Mouse (Mus musculus) hindbrain, embryonic 14.5 days (tissue): ENCODE measurements around the gene Ttc7. TPM values are rescaled to one million over a fixed set of nuclear protein-coding genes. Genes with fewer than 3 reads are reported as not detected.

ENCODE experiments used
- ATAC-seq: fragments of 200-750 bp; cut with Nextera tagmentation; 2 replicates; pipeline ENCODE4 v1.8.0; 2017; ENCODE audit warnings: moderate number of reproducible peaks, mild to moderate bottlenecking, moderate TSS enrichment, moderate library complexity; ENCODE audit not compliant: low FRiP score
- DNase-seq: peaks from one replicate; pipeline ENCODE4 v3.0.0-alpha.2; 2015; ENCODE audit warnings: low spot score
- H3K27ac ChIP-seq: fragments of 300-500 bp; sonication (generic); 2 replicates; pipeline ENCODE4 v1.5.1; 2014; ENCODE audit warnings: mild to moderate bottlenecking, moderate library complexity
- H3K27me3 ChIP-seq: fragments of 300-500 bp; sonication (generic); 2 replicates; pipeline ENCODE4 v1.6.1; 2014; ENCODE audit warnings: mild to moderate bottlenecking, low read length, mixed read lengths; ENCODE audit not compliant: control insufficient read depth, insufficient read depth
- H3K36me3 ChIP-seq: fragments of 300-500 bp; sonication (generic); replicated peaks from 2 replicates; pipeline ENCODE4 v1.6.1; 2014; ENCODE audit not compliant: control insufficient read depth, insufficient read depth
- H3K4me1 ChIP-seq: fragments of 300-500 bp; sonication (generic); replicated peaks from 2 replicates; pipeline ENCODE4 v1.6.1; 2014; ENCODE audit warnings: antibody characterized with exemption, low read length, mixed read lengths; ENCODE audit not compliant: control insufficient read depth, insufficient read depth
- H3K4me2 ChIP-seq: fragments of 300-500 bp; sonication (generic); replicated peaks from 2 replicates; pipeline ENCODE4 v1.6.1; 2014; ENCODE audit warnings: mild to moderate bottlenecking, moderate library complexity
- H3K4me3 ChIP-seq: fragments of 300-500 bp; sonication (generic); replicated peaks from 2 replicates; pipeline ENCODE4 v1.5.1; 2014; ENCODE audit warnings: mild to moderate bottlenecking, low read length
- H3K9ac ChIP-seq: fragments of 300-500 bp; sonication (generic); 2 replicates; pipeline ENCODE4 v1.6.1; 2014
- H3K9me3 ChIP-seq: fragments of 300-500 bp; sonication (generic); 2 replicates; pipeline ENCODE4 v1.6.1; 2016; ENCODE audit warnings: low read length; ENCODE audit not compliant: control insufficient read depth
- WGBS: fragments of 180-500 bp; shearing (Covaris S2); extraction: QIAGEN DNeasy Blood & Tissue Kit; methylation state at CpG from one replicate; pipeline ENCODE4 v1.1.7; 2014; 5-methylcytosine and 5-hydroxymethylcytosine counted together
- polyA plus RNA-seq: library from polyadenylated mRNA; unstranded; fragments of >200 nt; fragmentation: Nextera tagmentation; extraction: Ambion mirVana; gene quantifications from 2 replicates; pipeline ENCODE4 v1.2.1, GENCODE M21; 2014

The Ttc7 gene
- polyA plus RNA-seq, 1 experiment from 2014 or later, result 6.3 TPM

DNA sequence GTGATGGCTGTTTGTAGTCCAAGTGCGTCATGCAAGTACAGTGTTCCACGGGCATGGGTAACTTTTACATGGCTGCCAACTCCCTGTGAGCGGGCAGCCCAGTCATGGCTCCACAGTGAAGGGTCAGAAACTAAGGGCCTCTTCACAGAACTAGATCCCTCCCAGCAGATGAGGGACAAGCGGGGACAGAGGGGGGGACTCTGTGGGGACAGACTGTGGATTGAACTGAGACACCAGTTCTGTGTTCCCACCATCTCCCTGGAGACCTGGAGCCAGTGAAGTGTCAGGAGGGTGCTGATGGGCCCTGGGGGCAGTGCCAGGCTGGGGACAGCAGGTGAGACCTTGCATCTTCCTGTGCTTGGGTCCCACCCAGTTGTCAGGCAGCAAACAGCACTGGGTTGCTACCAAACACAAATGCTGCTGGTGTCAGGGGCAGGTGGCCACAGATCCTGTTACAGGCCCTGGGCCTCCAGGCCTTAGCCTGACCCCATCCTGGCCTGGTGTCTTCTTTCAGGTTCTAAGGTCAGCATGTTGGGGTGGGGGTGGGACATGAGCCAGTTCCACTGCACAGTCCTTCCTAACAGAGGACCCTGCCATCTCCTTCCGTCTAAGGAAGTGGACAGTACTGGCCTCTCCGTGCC is 94.3 kb downstream of the Ttc7 start:
- Histone ChIP-seq H3K27me3 (no peaks in the 10 kb centered on the region), H3K4me2 (no peak overlapping the region), H3K9ac (no peak overlapping the region), H3K27ac (no peak overlapping the region), H3K36me3 (no peaks in the 10 kb centered on the region), H3K4me1 (peaks cover 38% of the 10 kb centered on the region), H3K9me3 (no peaks in the 10 kb centered on the region), H3K4me3 (no peak overlapping the region)
- WGBS, result 86% methylated on average over 6 of the region's 6 CpGs
- no peak for DNase-seq
- no peak for ATAC-seq

- ATAC-seq (no peak), DNase-seq (no peak)
- Histone ChIP-seq H3K27me3 (no peaks in the 10 kb centered on the region), H3K4me1 (peaks cover 32% of the 10 kb centered on the region), H3K36me3 (no peaks in the 10 kb centered on the region), H3K4me2 (no peak overlapping the region), H3K9ac (no peak overlapping the region), H3K9me3 (no peaks in the 10 kb centered on the region), H3K4me3 (no peak overlapping the region), H3K27ac (no peak overlapping the region)
- WGBS, result 63% methylated on average over 6 of the region's 6 CpGs
Observed at GRCm38 (mm10) chr17:87377536-87377935, 94.8 kb downstream of the Ttc7 start.

- no peaks in the 10 kb centered on the region for H3K36me3 ChIP-seq
- 35% methylated on average over 16 of the region's 16 CpGs for WGBS
- peak overlapping the region; percentile 70 for H3K27ac ChIP-seq
- H3K27me3 ChIP-seq, result no peaks in the 10 kb centered on the region
- peak; percentile 67 for DNase-seq
- no peak overlapping the region for H3K4me3 ChIP-seq
- H3K4me1 ChIP-seq, result peaks cover 31% of the 10 kb centered on the region
- 0 out of 2 replicates have a peak overlapping the region, but pooled peaks have one; percentile 5 for H3K4me2 ChIP-seq
- H3K9me3 ChIP-seq, result no peaks in the 10 kb centered on the region
- peak; percentile 60 for ATAC-seq
- no peak overlapping the region for H3K9ac ChIP-seq
Observed at GRCm38 (mm10) chr17:87378354-87379159, 95.9 kb downstream of the Ttc7 start.

DNA sequence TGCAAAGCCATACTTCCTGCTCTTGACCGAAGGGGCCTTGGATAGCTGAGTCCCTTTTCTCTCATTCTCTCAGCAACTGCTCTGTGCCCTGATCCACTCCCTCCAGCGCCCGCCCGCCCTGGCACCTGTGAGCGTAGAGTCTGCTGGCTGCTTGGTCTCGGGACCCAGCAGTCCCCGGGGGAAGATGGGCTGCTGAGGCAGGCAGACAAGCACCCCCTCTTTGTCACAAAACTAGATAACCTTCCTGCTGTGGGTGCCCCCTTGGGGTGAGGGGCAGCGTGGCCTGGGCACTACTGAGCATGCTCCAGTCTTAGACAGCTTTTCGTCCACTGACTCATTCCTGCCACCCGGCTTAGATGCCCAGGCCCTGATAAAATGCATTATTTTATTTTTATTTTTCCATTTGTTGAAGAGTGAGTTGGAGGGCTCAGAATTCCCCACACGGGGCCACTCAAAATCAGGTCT is 96.5 kb downstream of the Ttc7 start:
- Histone ChIP-seq H3K4me2 (no peak overlapping the region), H3K27ac (peak overlapping the region; percentile 70), H3K4me1 (peaks cover 31% of the 10 kb centered on the region), H3K4me3 (no peak overlapping the region), H3K36me3 (no peaks in the 10 kb centered on the region), H3K9me3 (no peaks in the 10 kb centered on the region), H3K27me3 (no peaks in the 10 kb centered on the region), H3K9ac (0 out of 2 replicates have a peak overlapping the region, but pooled peaks have one; percentile 26)
- 75% methylated on average over 11 of the region's 11 CpGs for WGBS
- ATAC-seq (no peak), DNase-seq (no peak)

DNA sequence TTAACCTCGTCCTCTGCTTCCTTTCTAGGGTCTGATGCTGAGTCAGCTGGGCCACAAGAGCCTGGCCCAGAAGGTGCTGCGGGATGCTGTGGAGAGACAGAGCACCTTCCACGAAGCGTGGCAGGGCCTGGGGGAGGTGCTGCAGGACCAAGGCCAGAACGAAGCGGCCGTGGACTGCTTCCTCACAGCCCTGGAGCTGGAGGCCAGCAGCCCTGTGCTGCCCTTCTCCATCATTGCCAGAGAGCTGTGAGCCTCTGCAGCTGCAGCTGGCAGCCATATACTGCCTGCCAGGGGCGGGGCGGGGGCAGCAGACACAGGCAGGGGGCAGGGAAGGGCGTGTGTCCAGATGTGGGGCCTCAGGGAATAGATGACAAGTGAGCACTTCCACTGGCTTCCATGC is 97.1 kb downstream of the Ttc7 start:
- DNase-seq, result no peak
- H3K4me1 ChIP-seq, result peaks cover 31% of the 10 kb centered on the region
- ATAC-seq, result peak; percentile 13; the same call in 1 of the 2 replicates
- no peaks in the 10 kb centered on the region for H3K9me3 ChIP-seq
- no peaks in the 10 kb centered on the region for H3K36me3 ChIP-seq
- H3K27me3 ChIP-seq, result no peaks in the 10 kb centered on the region
- peak overlapping the region; percentile 70 for H3K27ac ChIP-seq
- no peak overlapping the region for H3K4me3 ChIP-seq
- WGBS, result 48% methylated on average over 10 of the region's 10 CpGs
- peak overlapping the region; percentile 37; the same call in 1 of the 2 replicates for H3K9ac ChIP-seq
- no peak overlapping the region for H3K4me2 ChIP-seq

- ATAC-seq (no peak), DNase-seq (no peak)
- H3K36me3 ChIP-seq, result no peaks in the 10 kb centered on the region
- no peak overlapping the region for H3K27ac ChIP-seq
- H3K4me2 ChIP-seq, result no peak overlapping the region
- no peaks in the 10 kb centered on the region for H3K27me3 ChIP-seq
- H3K9ac ChIP-seq, result no peak overlapping the region
- WGBS, result 51% methylated on average over 9 of the region's 9 CpGs
- H3K9me3 ChIP-seq, result no peaks in the 10 kb centered on the region
- H3K4me1 ChIP-seq, result peaks cover 31% of the 10 kb centered on the region
- no peak overlapping the region for H3K4me3 ChIP-seq
Observed at GRCm38 (mm10) chr17:87380681-87381080, 98.0 kb downstream of the Ttc7 start.

- H3K27me3 ChIP-seq, result no peaks in the 10 kb centered on the region
- 56% methylated on average over 3 of the region's 3 CpGs for WGBS
- no peaks in the 10 kb centered on the region for H3K4me1 ChIP-seq
- no peak overlapping the region for H3K4me2 ChIP-seq
- H3K9ac ChIP-seq, result no peak overlapping the region
- H3K9me3 ChIP-seq, result no peaks in the 10 kb centered on the region
- no peak overlapping the region for H3K27ac ChIP-seq
- DNase-seq, result no peak
- no peak for ATAC-seq
- no peaks in the 10 kb centered on the region for H3K36me3 ChIP-seq
- H3K4me3 ChIP-seq, result no peak overlapping the region
Observed at GRCm38 (mm10) chr17:87385835-87386234, 103.1 kb downstream of the Ttc7 start.

DNA sequence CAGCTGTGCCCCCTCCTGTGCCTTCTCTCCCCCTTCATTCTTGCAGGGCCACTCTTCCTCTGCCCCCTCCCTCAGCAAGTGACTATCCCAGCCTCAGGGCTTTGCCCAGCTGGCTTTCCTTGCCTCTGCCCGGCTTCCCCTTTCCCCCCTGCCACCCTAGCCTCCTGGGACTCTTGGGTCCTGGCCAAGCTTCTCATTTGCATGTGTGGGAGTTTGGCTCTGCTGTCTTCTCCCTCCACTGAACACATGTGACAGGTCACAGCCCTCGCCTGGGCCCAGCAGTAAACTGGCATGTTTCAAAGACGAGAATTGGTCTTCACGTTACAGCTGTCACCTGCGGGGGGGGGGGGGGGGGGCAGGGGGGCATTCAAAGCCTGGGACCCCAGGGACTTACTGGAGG is 104.4 kb downstream of the Ttc7 start:
- ATAC-seq (peak; percentile 58; the same call in 1 of the 2 replicates), DNase-seq (peak; percentile 53)
- Histone ChIP-seq H3K9ac (no peak overlapping the region), H3K4me3 (no peak overlapping the region), H3K27ac (no peak overlapping the region), H3K27me3 (no peaks in the 10 kb centered on the region), H3K36me3 (no peaks in the 10 kb centered on the region), H3K4me1 (no peaks in the 10 kb centered on the region), H3K9me3 (no peaks in the 10 kb centered on the region), H3K4me2 (no peak overlapping the region)
- 12% methylated on average over 4 of the region's 5 CpGs for WGBS

- 67% methylated on average over 7 of the region's 7 CpGs for WGBS
- no peak overlapping the region for H3K27ac ChIP-seq
- peak; percentile 51; the same call in 1 of the 2 replicates for ATAC-seq
Observed at GRCm38 (mm10) chr17:87391242-87391641, 108.6 kb downstream of the Ttc7 start.

More at GRCm38 (mm10) chr17:87391242-87391641, 108.6 kb downstream of the Ttc7 start:
- DNase-seq, result no peak
- Histone ChIP-seq H3K27me3 (no peaks in the 10 kb centered on the region), H3K4me1 (no peaks in the 10 kb centered on the region), H3K4me2 (no peak overlapping the region), H3K36me3 (no peaks in the 10 kb centered on the region), H3K9ac (no peak overlapping the region), H3K4me3 (no peak overlapping the region), H3K9me3 (no peaks in the 10 kb centered on the region)
